Mouse (Mus musculus): ENCODE results near the gene Pdcd2.

DNA sequence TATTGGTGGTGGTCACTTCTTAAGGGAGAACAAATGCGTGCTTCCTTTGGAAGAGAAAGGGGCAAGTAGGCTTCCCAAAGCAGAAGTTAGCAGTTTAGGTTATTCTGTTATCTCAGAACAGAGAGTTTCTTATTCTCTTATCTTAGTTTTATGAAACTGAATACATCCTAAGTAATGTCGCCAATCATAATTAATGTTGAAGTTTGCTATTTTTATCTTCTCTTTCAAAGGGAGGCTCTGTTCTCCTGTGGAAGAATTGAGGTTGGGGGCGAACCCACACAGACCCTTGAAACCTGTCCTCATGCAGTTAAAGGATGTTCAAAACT is 673 bp upstream of the Pdcd2 start:
- TF ChIP-seq CTCF (IDR thresholded peaks at IDR 0.05; ENCODE audit: borderline replicate concordance, extremely low read depth, insufficient read depth, insufficient read length) (no peak), POLR2A (IDR thresholded peaks at IDR 0.05; ENCODE audit: borderline replicate concordance, extremely low read depth, insufficient read depth, insufficient read length, poor library complexity, severe bottlenecking) (no peak)

All from brain, embryonic 14.5 days (tissue).